Mouse (Mus musculus): ENCODE measurements at regions not wholly inside any gene's neighbourhood (a gene's known extent, or its start where the extent isn't known, plus 50 kb on each side); places are given as distances from the start of the nearest gene placed in this dataset.
A peak's percentile ranks its signal among the peaks of the same experiment; 100 is the strongest.

- DNase-seq (ENCODE audit: low spot score in 2 of 2): peak; percentile 82 to 85
These were observed 54.4 kb upstream of the Csrp1 start for GRCm38 (mm10) chr1:135665484-135665883.

GRCm38 (mm10) chr1:135668331-135668730 is 51.5 kb upstream of the Csrp1 start:
- no peak for DNase-seq (ENCODE audit: low spot score in 2 of 2)

DNA sequence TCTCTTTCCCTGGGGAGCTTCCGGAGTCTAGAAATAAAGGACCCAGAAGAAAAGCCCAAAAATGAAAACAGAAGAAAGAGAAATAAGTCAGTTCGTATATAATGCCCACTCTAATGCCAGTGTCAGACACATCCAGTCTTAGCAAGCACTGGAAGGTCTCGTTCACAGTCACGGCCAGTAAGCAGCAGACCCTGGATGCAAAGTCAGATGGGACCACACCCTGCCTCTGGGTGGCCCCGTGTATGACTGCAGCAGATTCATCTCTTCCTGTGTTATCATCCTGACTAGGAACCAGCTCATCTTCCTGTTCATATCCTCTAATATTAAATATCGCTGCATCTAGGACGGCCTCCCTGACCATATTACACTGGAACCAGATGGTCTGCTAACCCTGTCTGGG is 50.9 kb upstream of the Csrp1 start:
- no peak for DNase-seq (ENCODE audit: low spot score in 2 of 2)

DNA sequence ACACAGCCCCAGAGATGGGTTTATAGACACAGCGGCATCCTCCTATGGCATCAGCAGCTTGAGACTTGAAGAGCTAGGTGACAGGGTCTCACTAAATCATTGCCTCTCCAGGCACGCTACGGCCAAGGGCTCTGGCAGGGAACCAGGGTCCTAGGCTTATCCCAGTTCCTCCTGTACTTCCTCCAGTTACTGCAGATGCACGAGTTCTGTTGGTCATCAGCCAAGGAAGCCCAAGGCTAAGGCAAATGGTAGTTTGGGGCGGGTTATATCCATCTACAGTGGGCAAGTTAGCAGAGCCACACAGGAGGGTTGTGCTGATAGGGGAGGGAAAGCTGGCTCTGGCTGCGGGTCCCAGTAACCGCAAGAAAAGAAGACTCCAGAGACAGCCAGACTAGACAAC is 50.1 kb upstream of the Csrp1 start:
- DNase-seq (ENCODE audit: low spot score in 2 of 2): peak; percentile 74

Measured in right cerebral cortex, postnatal 10 days (tissue).